Mouse (Mus musculus): Measurements from ENCODE around the gene Gm1043.
A peak's percentile ranks its signal among the peaks of the same experiment; 100 is the strongest.

Gene Gm1043

DNA sequence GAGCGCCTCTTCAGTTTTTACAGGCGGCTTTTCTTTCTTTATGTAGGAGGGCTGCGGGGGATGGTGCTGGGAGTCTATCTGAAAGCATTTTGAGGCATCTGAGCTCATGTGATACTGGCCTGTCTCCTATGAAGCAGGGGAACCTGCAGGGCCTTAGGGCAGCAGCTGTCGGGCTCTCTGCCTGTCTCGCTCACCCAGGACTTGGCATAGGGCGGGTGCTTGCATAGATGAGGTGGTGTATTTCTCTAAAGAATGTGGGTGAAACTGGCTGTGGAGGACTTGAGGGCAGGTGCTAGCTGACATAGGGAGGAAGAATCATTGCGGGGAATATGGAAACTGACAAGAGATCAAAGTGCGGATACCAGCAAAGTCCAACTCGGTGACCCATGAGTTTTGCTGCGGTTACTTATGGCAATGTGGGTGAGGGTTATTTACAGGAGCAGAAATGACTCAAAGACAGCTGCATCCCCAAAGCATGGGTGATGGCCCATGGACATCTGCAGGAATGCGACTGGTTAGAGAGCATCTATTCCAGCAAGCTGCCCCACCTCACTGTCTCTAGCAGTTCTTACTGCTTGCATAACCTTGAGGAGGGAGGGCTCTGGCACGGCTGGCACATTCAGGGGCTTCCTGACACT lies 8.4 kb upstream of the Gm1043 start:
- no peak for DNase-seq

DNA sequence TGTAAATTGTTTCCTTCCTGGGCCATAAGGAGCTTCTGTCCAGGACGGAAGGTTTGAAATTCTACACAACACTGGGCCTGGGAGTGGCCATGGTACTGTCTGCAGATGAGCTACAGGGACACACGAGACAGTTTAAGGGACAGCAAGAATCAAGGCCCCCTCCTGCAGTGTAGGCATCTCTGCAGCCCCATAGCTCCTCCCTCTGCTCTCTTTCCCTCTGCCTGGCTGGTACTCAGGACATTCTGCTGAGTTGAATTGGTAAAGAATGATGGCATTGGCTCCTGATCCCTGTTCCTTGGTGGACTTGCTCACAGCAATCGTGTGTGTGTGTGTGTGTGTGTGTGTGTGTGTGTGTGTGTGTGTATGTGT lies 7.9 kb upstream of the Gm1043 start:
- DNase-seq = no peak

DNA sequence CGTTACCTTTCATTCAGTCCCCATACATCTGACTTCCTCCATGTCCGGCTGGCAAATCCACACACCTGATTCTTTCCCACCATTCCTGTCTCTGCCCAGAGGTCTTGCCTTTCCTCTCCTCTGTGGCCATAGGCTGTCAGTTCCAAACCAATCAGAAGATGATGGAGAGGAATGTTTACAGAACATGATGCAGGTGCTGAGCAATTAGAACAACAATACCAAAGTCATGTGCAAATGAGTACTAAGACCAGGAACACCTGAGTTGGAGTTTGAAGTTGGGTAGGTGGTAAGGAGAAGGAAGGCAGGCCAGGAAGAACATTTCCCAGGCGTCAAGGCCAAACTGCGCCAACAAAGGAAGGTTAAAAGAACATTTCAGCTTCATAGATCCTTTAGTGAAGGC lies 5.7 kb upstream of the Gm1043 start:
- DNase-seq = no peak

DNA sequence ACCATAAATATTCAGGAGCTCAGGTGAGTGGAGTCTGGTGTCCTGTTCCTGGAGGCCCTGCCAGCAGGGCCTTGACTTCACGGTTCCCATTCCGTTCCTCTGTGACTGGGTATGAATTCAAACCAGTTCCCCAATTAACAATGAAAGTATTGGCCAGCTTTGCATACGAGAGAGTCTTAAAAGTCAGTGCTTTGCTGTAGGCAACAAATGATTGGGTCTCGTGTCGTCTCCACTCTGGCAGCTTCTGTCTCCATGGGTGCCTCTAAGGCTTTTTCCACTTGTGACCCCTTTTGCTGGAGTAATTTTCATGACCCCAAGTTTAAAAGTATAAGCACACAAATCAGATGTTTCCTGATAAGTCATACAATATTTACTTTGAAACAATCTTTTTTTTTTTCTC lies 4.6 kb upstream of the Gm1043 start:
- DNase-seq = no peak

DNA sequence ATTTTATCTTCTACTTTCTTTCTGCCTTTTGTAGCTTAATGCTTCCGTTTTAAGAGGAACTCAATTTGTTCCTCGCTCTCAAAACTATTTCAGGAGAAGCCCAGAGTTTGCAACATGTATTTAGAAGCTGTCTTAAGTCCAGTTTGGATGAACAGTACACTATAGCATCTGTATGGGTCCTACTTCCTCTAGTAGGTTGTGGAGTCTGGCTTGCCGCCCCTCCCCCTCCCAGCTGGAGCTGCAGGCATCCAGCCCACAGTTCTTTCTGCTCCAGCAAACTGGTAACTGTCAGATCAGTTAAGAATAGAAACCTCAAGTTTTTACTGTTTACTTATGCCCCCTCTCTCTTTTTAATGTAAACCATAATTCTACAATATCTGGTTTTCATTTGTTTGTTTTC lies 2.8 kb upstream of the Gm1043 start:
- no peak for DNase-seq

DNA sequence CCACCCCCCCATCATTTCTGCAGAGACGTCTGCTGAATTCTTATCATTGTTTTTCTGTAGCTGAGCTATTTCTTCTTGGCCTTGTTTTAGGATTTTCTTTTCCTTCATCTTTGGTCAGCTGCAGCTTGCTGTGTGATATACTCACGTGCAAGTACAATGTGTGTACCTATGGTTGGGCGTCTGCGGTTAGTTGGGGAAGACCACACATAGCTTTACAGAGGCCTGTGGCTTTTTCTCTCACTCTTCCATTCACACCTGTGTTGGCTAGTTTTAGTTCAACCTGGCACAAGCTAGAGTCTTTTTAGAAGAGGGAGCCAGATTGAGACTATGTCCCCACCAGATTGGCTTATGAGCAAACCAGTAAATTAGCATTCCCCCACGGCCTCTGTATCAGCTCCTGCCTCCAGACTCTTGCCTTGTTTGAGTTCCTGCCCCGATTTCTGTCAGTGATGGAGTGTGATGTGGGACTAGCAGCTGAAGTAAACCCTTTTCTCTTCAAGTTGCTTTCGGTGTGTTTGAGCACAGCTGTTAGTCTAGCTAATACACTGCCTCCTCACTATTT lies 1.9 kb upstream of the Gm1043 start:
- no peak for DNase-seq

DNA sequence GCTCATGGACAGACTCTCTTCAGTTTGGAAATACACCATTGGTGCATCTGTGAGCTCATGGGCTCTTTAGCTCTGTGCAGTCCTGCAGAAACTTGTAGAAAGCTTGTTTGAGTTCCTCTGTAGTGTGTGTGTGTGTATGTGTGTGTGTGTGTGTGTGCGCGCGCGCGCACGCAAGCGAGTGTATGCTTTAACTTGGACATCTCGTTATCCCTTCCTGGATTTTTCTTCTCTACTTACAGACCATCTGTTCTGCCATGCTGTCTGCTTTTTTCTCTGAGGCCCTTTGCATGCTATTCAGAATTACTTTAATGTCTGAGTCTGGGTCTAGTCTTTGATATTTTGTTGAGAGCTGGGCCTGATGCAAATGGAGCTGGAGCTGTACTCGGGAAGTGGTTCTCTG lies 1.3 kb upstream of the Gm1043 start:
- no peak for DNase-seq

DNA sequence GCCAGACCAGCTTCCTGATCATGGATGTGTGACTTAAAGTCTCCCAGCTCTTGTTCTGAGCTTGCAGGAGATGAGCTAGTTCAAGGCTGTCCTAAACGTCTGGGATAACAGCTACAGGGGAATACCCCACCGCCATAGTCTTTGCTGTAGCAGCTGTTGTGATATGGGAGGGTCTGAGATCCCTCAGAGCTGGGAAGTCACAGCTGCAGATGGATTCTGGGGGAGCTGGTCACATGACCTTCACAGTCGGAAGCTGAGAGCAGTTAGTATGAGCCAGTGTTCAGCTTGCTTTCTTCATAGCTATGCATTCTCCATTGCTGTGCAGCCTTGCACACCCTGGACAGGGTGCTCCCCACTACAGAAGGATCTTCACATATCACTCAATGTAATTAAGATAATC lies 748 bp downstream of the Gm1043 start:
- no peak for DNase-seq

DNA sequence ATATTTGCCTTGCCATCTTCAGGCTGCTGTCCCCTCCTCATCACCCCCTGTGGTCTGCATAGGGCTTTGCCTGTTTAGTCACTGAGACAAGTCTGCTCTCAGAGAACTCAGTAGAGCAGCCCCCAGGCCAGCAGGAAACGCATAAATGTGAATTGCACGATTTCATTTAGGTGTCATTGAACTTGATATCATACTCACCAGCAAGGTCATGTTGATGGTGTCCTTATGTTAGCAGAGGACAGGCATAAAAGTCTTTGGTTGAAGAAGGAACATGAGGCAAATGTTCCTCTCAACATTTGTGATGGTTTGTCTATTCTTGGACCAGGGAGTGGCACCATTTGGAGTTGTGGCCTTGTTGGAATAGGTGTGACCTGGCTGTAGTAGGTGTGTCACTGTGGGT lies 2.6 kb downstream of the Gm1043 start:
- no peak for DNase-seq

DNA sequence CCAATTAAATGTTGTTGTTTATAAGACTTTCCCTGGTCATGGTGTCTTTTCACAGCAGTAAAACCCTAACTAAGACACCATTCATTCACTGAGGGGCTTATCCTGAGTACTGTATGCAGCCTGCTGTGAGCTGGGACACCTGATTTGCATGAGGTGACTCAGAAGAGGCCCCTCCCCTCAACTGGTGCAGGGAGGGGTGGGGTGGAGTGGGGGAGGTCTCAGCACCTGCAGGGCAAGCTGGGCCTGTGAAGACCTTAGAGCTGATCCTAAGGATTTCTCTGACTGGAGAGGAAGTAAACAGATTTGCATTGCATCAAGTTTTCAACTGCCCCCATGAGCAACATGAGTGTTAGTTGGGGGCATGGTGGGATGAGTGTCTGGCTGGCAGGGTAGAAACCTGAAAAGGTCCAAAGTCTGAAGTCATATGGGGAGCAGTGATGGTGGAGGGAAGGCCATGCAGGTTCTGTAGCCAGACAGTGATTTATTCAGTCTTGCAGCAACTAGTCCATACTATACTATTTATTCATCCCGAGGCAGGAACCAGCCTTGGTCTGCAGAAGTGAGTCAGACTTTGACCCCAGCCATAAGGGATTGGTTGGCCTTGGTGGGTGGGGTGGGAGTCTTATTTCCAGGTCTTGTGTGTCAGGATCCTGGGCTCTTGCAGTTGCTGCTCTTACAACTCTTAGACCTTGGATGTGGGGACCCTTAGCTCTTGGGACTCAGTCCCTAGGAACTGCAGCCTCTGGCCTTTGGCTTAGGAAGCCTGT lies 3.4 kb downstream of the Gm1043 start:
- no peak for DNase-seq

DNA sequence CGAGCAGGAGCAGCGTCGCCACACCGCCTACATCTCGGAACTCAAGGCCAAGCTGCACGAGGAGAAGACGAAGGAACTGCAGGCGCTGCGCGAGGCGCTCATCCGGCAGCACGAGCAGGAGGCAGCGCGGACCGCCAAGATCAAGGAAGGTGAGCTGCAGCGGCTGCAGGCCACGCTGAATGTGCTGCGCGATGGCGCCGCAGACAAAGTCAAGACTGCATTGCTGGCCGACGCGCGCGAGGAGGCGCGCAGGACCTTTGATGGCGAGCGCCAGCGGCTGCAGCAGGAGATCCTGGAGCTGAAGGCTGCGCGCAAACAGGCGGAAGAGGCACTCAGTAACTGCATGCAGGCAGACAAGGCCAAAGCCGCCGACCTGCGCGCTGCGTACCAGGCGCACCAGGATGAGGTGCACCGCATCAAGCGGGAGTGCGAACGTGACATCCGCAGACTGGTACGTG lies 6.0 kb downstream of the Gm1043 start:
- peak; percentile 42 for DNase-seq

DNA sequence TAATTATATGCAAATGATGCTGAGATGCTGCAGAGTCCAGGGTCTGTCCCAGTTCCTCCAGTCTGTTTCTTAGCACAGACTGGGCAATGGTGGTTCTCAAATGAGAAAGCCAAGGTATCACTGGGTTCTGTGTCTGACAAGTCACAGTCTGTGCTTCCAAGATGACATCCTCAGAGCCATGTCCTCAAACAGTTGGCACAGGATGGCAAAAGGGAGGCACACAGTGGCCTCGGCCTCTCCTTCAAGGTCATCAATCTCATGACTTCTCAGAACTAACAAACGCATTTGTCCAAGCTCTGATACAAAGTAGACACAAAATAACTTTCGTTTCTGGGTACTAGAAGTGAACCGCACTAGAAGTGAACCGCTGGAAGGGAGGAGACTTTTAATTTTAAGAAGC lies 9.8 kb downstream of the Gm1043 start:
- DNase-seq = no peak

DNA sequence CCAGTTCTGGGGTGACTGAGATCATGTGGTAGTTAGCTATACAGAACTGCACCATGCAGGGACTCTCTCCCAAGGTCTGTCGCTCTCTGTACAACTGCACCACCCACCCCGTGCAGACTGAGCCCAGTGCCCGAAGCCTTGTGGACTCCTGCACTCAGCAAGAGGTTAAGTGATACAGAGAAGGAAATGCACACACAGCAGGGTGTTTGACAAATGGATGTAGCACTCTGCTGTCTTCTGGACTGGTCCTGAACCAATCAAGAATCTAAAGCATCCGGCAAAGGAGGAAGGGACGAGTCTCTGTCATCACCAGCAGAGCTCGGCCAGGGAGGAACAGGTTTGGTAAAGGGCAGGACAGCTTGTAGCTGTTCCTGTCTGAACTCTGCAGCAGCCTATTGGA lies 12.4 kb downstream of the Gm1043 start:
- DNase-seq = no peak

DNA sequence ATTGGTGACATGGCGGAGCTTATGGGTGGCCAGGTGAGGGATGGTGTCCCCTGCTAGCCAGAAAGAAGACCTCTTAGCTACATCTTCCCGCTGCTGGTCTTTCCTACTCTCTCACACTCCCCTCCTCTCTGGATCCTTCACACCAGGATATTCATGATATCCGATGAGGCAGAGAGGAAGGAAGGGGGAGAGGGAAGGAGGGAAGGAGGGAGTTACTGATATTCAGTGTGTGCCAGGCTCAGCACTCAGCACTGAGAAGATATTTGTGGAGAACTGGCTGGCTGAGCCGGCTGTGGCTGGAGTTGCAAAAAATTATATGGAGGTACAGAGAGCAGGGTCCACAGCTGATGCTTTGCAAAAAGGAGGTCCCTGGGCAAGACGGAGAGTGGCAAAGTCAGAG lies 15.6 kb downstream of the Gm1043 start:
- DNase-seq = no peak

DNA sequence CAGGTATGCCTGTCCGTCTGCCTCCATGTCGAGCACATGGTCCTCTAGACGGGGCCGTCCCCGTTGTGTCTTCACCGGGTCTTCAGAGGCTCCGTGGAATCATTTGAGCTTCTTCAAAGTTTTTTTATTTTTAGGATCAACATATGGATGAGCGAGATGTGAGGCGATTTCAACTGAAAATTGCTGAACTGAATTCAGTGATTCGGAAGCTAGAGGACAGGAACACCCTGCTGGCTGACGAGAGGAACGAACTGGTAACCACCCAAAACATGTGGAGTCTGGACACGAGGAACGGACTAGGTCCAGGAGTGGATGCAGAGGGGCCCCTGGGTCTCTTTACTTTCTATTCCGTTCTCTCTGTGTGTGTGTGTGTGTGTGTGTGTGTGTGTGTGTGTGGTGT lies 16.5 kb downstream of the Gm1043 start:
- DNase-seq = no peak

DNA sequence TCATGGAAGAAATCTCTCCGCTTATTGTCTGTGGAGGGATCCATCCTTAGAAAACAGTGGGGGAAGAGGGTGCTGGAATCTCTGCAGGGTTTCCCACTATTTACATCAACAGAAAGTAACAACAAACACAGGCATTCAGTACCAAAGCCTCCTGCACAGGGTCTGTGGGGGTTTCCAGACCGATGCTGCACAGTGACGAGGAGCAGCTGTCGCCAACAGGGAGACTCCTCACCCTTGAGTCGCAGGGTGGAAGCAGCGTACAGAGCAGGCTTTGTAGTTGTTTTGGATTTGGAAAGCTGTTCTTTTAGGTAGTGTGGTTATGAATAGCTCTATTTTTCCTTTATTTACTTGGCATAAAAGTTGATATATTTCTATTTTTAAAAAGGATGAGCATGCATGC lies 16.9 kb downstream of the Gm1043 start:
- DNase-seq = no peak

DNA sequence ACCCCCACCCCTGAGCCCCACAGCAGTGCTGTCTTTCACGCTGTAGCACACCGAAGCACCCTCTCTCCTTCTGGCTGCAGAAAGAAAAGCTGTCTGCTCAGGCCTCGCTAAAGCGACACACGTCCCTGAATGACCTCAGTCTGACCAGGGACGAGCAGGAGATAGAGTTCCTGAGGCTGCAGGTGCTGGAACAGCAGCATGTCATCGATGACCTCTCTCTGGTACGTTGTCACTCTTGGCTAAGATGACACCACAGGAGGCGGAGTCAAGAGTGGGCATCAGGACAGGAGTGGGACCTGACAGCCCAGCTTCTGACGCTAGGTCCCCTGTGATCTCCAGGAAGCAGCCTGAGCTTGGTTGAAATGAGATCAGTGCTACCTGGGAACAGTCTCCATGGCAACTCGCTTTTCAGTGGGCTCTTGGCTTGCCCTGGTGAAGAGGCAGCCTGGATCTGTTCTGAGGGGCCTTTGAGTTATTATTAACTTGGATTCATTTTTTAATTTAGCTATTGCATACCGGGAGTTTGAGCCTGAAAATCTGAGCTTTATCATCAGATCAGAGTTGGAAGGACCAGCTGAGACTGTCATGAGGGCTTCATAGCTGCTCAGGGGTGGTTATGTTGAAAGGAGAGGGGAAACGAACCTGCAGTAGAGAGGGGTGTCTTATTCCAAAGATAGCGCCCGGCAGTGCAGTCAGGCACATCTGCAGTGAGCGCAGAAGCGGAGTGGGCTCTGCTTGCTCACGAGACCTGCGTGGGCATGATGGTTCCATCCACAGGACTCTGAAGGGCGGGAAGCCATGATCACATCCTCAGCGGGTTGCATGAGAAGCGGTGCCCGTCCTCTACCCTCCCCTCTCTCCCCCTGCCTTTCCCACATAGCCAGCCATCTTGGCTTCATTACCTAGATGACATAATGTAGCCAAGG lies 20.6 kb downstream of the Gm1043 start:
- no peak for DNase-seq

DNA sequence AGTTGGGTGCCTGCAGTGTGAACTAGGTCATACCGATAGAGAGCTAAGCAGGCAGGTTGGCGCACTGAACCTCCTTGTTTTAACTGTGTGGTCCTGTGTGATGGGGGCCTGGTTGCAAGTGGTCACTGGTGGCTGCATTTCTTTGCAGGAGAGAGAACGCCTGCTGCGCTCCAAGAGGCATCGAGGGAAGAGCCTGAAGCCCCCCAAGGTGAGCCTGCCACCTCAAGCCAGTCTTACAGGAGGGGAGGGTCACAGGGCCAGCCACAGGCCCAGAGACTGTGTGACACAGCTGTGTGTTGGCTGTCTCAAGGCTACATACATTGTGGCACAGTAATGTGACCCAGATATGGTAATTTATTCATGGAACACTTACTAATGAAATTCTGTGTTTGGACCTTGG lies 21.9 kb downstream of the Gm1043 start:
- DNase-seq = no peak

DNA sequence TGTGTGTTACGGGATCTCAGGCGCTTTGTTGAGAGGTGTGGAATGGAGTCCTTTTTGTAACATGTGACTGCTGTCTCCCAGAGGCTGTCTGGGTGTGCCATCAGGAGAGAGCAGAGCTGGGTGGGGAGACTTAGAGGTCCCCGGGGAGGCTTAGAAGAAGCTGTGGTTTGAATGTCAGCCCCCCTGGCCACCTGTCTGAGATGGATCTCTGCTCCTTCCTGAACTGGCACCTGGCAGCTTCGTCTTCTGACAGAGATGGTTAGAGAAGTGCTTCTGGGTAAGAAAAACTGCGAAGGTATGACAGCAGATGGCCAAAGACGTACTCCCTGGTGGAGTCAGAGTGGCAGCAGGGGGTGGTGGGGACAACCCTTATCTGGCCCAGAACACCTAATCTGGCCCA lies 22.4 kb downstream of the Gm1043 start:
- no peak for DNase-seq

DNA sequence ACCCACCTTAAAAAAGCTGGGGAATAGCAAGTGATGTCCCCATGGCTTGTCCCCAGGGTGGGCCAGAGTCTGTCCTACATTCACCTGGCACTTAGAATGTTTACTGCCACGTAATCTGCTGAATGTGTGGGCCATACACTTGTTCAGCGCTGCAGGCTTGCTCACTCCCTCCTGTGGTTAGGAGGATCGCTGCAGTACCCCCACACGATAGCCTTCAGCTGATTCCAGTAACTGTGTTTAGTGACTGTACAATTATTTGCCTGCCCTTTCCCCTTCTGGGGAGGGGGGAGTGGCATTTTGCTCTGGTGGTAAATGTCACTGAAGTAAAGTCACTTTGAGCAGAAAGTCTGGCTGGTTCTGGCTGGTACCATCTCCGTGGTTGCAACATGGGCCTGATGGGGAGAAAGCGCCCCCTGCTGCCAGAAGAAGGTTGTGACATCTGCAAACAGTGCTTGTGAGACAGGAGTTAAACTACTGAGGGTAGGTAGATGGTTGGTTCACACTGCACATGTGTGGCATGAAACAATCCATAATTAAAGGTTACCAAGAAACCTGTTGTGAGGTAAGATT lies 24.2 kb downstream of the Gm1043 start:
- DNase-seq = peak; percentile 67

DNA sequence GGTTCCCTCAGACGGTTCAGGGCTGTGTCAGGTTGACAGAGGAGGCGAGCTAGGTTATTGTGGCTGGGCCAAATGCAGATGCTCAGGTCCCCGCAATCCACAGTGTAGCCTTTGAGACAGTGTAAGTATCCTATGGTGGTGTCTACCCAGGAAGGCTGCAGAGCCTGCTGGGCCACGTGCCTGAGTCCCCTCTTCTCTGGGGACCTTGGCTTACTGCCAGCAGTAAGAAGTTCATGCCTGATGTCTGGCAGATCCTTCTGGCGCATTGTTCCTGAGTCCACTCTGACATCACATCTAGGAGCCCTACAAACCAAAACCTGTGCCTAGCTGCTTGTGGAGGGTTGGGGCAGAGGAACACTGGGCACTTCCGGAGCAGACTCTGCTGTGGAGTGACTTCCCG lies 27.2 kb downstream of the Gm1043 start:
- no peak for DNase-seq

DNA sequence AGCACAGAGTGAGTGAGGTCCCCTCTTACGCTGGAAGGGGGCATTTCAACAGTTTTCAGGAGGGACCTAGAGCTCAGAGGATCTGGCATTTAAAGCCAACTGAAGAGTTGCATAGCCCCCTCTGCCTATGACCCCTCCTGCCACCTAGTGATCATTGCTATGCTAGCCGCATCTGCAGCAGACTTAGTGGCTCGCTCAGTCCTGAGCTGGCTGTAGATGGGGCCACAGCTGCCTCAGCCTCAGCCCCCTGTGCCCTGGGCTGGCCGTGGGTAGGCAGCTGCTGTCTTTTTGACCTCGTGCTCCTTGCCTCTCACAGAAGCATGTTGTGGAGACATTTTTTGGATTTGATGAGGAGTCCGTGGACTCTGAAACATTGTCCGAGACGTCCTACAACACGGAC lies 32.0 kb downstream of the Gm1043 start:
- no peak for DNase-seq

DNA sequence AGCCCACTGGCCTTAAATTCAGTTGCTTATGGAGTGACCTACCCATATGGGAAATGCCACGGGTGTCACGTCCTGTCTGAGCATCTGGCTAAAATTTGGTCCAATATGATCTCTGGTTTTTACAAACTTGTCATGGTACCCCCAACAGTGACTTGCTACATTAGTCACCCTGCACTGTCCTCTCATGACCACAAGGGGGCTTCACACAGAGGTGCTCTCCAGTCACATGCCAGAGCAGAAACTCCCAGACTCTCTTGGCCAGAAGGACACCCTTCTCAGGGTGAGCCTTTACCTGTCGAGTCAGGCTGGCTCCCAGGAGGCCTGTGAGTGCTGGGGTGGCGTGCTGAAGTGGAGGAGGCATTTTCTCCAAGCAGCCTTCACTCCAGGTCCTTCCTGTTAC lies 33.1 kb downstream of the Gm1043 start:
- DNase-seq = no peak

Measured in cerebellum, adult 9-11 months (tissue).